9 mouse cellular contexts compared by ENCODE assay signal in the genomic region with DNA sequence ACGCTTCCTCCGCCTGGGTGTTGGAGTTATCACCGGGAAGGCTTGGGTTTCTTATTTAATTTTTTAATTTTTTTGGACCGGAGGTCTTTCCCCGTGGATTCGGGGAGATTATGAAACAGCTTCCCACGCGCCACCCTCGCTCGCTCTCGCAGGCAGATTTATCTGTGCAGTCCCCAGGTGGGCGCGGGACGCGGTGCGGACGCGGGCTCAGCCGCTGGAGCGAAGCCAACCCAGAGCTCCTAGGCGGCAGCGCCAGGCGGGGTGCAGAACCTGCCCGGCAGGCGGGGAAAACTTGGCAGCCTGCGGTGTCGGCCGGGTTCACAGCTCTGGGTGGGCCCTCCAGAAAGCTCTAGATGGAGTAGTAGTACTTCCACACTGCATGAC. TPM values are rescaled to one million over a fixed set of nuclear protein-coding genes. Genes with fewer than 3 reads are reported as not detected.
DNase-seq lines count a peak whose midpoint lies in the region; ATAC-seq lines count a peak whose summit lies in the region.
"Had no signal": no experiment of that assay in that cellular context is flagged by ENCODE, and none has a peak within 500 bp of the region (broad histone marks: within the 10 kb centered on the region; RNA-seq: fewer than 3 reads in every experiment).

No protein-coding gene starts in this region.

- H3K4me2 ChIP-seq in forebrain, embryonic 14.5 days (ENCODE audit: low read length) = peak overlapping the region; percentile 94
- peak overlapping the region; percentile 47 for H3K4me2 ChIP-seq in liver, embryonic 16.5 days (ENCODE audit: low read depth, low read length)
- peak overlapping the region; percentile 94 for H3K4me2 ChIP-seq in neural tube, embryonic 15.5 days

- under 1% methylated on average over 28 of the region's 28 CpGs for WGBS in forebrain, embryonic 14.5 days
- under 1% methylated on average over 28 of the region's 28 CpGs for WGBS in liver, embryonic 16.5 days (ENCODE audit: insufficient replicate concordance)
- whole genome bisulfite sequencing in neural tube, embryonic 15.5 days = under 1% methylated on average over 28 of the region's 28 CpGs

- intact Hi-C loops in heart, postnatal 14 days (cut with DNase I) = loop anchor here (1.0 to 5.0 kb wide), 8 partner anchors 36 to 376 kb away; no protein-coding TSS in a partner anchor

- H3K36me3 ChIP-seq in forebrain, embryonic 14.5 days (ENCODE audit: control insufficient read depth, insufficient read depth, low read length) = no peaks in the 10 kb centered on the region
- no peaks in the 10 kb centered on the region for H3K36me3 ChIP-seq in liver, embryonic 16.5 days (ENCODE audit: control insufficient read depth, insufficient read depth)
- H3K36me3 ChIP-seq in neural tube, embryonic 15.5 days = no peaks in the 10 kb centered on the region

- peaks cover 8% of the 10 kb centered on the region for H3K27me3 ChIP-seq in forebrain, embryonic 14.5 days (replicated peaks; ENCODE audit: control insufficient read depth, insufficient read depth, low read length)
- peaks cover 21% of the 10 kb centered on the region for H3K27me3 ChIP-seq in liver, embryonic 16.5 days (ENCODE audit: control insufficient read depth, insufficient read depth, low read depth, low read length)
- peaks cover 10% of the 10 kb centered on the region; the same call in 1 of the 2 replicates for H3K27me3 ChIP-seq in neural tube, embryonic 15.5 days (replicated peaks)

- peaks cover 14% of the 10 kb centered on the region for H3K4me1 ChIP-seq in forebrain, embryonic 14.5 days (ENCODE audit: control insufficient read depth, insufficient read depth, low read length)
- H3K4me1 ChIP-seq in liver, embryonic 16.5 days (ENCODE audit: control insufficient read depth, low read depth, low read length) = no peaks in the 10 kb centered on the region
- H3K4me1 ChIP-seq in neural tube, embryonic 15.5 days = peaks cover 21% of the 10 kb centered on the region

- peak overlapping the region; percentile 74 for H3K9ac ChIP-seq in forebrain, embryonic 14.5 days (ENCODE audit: low read length)
- H3K9ac ChIP-seq in liver, embryonic 16.5 days (ENCODE audit: low read depth, low read length) = peak overlapping the region; percentile 47
- H3K9ac ChIP-seq in neural tube, embryonic 15.5 days (replicated peaks) = peak overlapping the region; percentile 70

- peak; percentile 35 for ATAC-seq in forebrain, embryonic 14.5 days
- ATAC-seq in liver, embryonic 16.5 days (ENCODE audit: low read depth) = no peak
- ATAC-seq in neural tube, embryonic 15.5 days (ENCODE audit: low FRiP score) = peak; percentile 54

- DNase-seq in thymus, postnatal 14 days = peak; percentile 9
- no peak for DNase-seq in thymus, postnatal 0 days (ENCODE audit: low spot score)
- peak; percentile 67 for DNase-seq in forebrain, embryonic 14.5 days (ENCODE audit: low spot score)
- DNase-seq in heart, postnatal 14 days = peak; percentile 66 to 69
- DNase-seq in kidney, postnatal 4 days = peak; percentile 66 to 77
- DNase-seq in urinary bladder, postnatal 14 days (ENCODE audit: low spot score) = peak; percentile 76

- H3K9me3 ChIP-seq in forebrain, embryonic 14.5 days (replicated peaks; ENCODE audit: control insufficient read depth, low read length) = no peaks in the 10 kb centered on the region
- no peaks in the 10 kb centered on the region for H3K9me3 ChIP-seq in liver, embryonic 16.5 days (replicated peaks; ENCODE audit: control insufficient read depth, low read length)
- H3K9me3 ChIP-seq in neural tube, embryonic 15.5 days (replicated peaks) = no peaks in the 10 kb centered on the region

- peak overlapping the region; percentile 54 for H3K27ac ChIP-seq in forebrain, embryonic 14.5 days (ENCODE audit: low read depth, low read length)
- H3K27ac ChIP-seq in liver, embryonic 16.5 days (ENCODE audit: low read length) = peak overlapping the region; percentile 18
- H3K27ac ChIP-seq in neural tube, embryonic 15.5 days (replicated peaks) = peak overlapping the region; percentile 77

- peak overlapping the region; percentile 72 for H3K4me3 ChIP-seq in forebrain, embryonic 14.5 days (ENCODE audit: low read depth, low read length)
- H3K4me3 ChIP-seq in liver, embryonic 16.5 days (ENCODE audit: low read depth, low read length) = peak overlapping the region; percentile 61
- H3K4me3 ChIP-seq in neural tube, embryonic 15.5 days (replicated peaks) = peak overlapping the region; percentile 79

RNA-seq across cellular contexts. Expression of gene Kitl, which starts 0.9 kb away (rescaled TPM):
- polyA plus RNA-seq in thymus, postnatal 0 days (2015; fragmentation: Nextera tagmentation; extraction: Ambion mirVana) = 9.2 and 12.9 TPM in 2 replicates
- polyA plus RNA-seq in forebrain, embryonic 14.5 days (2014; fragmentation: Nextera tagmentation; extraction: Ambion mirVana) = 59.4 and 83.6 TPM in 2 replicates
- 100 to 1,000 TPM; 109 to 118 TPM for total RNA-seq in heart, postnatal 14 days (2021)
- polyA plus RNA-seq in liver, embryonic 16.5 days (2015; fragmentation: Nextera tagmentation; extraction: Ambion mirVana) = 5.6 and 6.3 TPM in 2 replicates
- 24.5 and 26.5 TPM in 2 replicates for polyA plus RNA-seq in neural tube, embryonic 15.5 days (2015; fragmentation: Nextera tagmentation; extraction: Ambion mirVana)
- total RNA-seq: MEL had no signal

Comparison
In these comparisons a context has a peak if more than half of its experiments do, and no peak if none do; other contexts are left out.
1. H3K27ac ChIP-seq: peak in every context shown above with its lines; median percentile 77 in neural tube, embryonic 15.5 days; 54 in forebrain, embryonic 14.5 days; 18 in liver, embryonic 16.5 days.